In the genomic region with DNA sequence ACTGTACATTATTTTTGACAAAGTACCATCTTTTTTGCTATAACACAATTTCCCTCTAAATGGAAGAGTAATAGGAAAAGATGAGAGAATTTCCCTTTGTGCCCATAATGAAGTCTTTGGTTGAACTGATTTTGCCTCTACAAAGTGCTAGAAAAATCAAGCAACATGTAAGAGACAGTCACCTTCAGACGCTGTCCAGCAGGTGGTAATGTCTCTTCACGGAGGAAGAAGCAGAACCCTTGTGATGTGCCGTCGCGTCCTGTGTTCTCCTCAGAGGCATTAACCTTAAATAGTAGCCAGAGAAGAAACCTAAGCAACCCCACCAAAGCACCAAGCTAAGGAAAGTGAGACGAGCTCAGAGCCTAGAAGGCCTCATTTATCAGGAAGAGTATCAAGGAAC, we compare ENCODE assay signal across 22 mouse cellular contexts.
A peak's percentile ranks its signal among the peaks of the same experiment; 100 is the strongest.
DNase-seq lines count a peak whose midpoint lies in the region; ATAC-seq and TF ChIP-seq lines count a peak whose summit lies in the region.
"Had no signal": no experiment of that assay in that cellular context is flagged by ENCODE, and none has a peak within 500 bp of the region (broad histone marks: within the 10 kb centered on the region; RNA-seq: fewer than 3 reads in every experiment).

No protein-coding gene starts in this region.

- no peak overlapping the region for H3K4me3 ChIP-seq in lung, embryonic 14.5 days (ENCODE audit: low read depth, low read length)
- H3K4me3 ChIP-seq in stomach, postnatal 0 days (ENCODE audit: low read depth, low read length) = no peak overlapping the region
- no peak overlapping the region for H3K4me3 ChIP-seq in heart, embryonic 11.5 days (ENCODE audit: low read depth, low read length)
- H3K4me3 ChIP-seq: embryonic facial prominence, embryonic 15.5 days; forebrain, embryonic 15.5 days; heart, embryonic 15.5 days; hindbrain, embryonic 15.5 days; intestine, embryonic 15.5 days; left cerebral cortex, adult 2 months; limb, embryonic 15.5 days; lung, embryonic 15.5 days had no signal

- TF ChIP-seq CTCF in lung, embryonic 14.5 days (IDR thresholded peaks at IDR 0.05; ENCODE audit: low read depth) = 0 out of 2 replicates have a peak, but pooled peaks have one; percentile 20
- peak; percentile 63 for TF ChIP-seq CTCF in stomach, postnatal 0 days (IDR thresholded peaks at IDR 0.05; ENCODE audit: low read depth)

- H3K27ac ChIP-seq in lung, embryonic 14.5 days (ENCODE audit: low read depth) = no peak overlapping the region
- no peak overlapping the region for H3K27ac ChIP-seq in stomach, postnatal 0 days (replicated peaks)
- no peak overlapping the region for H3K27ac ChIP-seq in heart, embryonic 11.5 days (ENCODE audit: low read depth, low read length)
- H3K27ac ChIP-seq: embryonic facial prominence, embryonic 15.5 days; forebrain, embryonic 15.5 days; heart, embryonic 15.5 days; hindbrain, embryonic 15.5 days; intestine, embryonic 15.5 days; left cerebral cortex, adult 2 months; limb, embryonic 15.5 days; liver, embryonic 14.5 days; lung, embryonic 15.5 days had no signal

- H3K36me3 ChIP-seq in lung, embryonic 14.5 days (ENCODE audit: insufficient read depth) = no peaks in the 10 kb centered on the region
- no peaks in the 10 kb centered on the region for H3K36me3 ChIP-seq in stomach, postnatal 0 days (ENCODE audit: control insufficient read depth, insufficient read depth, low read length)
- no peaks in the 10 kb centered on the region for H3K36me3 ChIP-seq in heart, embryonic 11.5 days (ENCODE audit: control insufficient read depth, insufficient read depth, low read length)
- H3K36me3 ChIP-seq: embryonic facial prominence, embryonic 15.5 days; forebrain, embryonic 15.5 days; heart, embryonic 15.5 days; hindbrain, embryonic 15.5 days; intestine, embryonic 15.5 days; limb, embryonic 15.5 days; lung, embryonic 15.5 days had no signal

- H3K9me3 ChIP-seq in lung, embryonic 14.5 days (ENCODE audit: low read depth, low read length) = no peaks in the 10 kb centered on the region
- no peaks in the 10 kb centered on the region for H3K9me3 ChIP-seq in stomach, postnatal 0 days (ENCODE audit: control insufficient read depth, low read length)
- no peaks in the 10 kb centered on the region for H3K9me3 ChIP-seq in heart, embryonic 11.5 days (replicated peaks; ENCODE audit: control insufficient read depth, low read length)
- H3K9me3 ChIP-seq: embryonic facial prominence, embryonic 15.5 days; heart, embryonic 15.5 days; hindbrain, embryonic 15.5 days; intestine, embryonic 15.5 days; limb, embryonic 15.5 days; lung, embryonic 15.5 days had no signal

- no peaks in the 10 kb centered on the region for H3K4me1 ChIP-seq in lung, embryonic 14.5 days (ENCODE audit: insufficient read depth)
- no peaks in the 10 kb centered on the region for H3K4me1 ChIP-seq in stomach, postnatal 0 days (replicated peaks; ENCODE audit: control insufficient read depth, insufficient read depth)
- no peaks in the 10 kb centered on the region for H3K4me1 ChIP-seq in heart, embryonic 11.5 days (ENCODE audit: control insufficient read depth, insufficient read depth, low read length)
- H3K4me1 ChIP-seq: embryonic facial prominence, embryonic 15.5 days; forebrain, embryonic 15.5 days; heart, embryonic 15.5 days; hindbrain, embryonic 15.5 days; intestine, embryonic 15.5 days; limb, embryonic 15.5 days; lung, embryonic 15.5 days had no signal

- no peaks in the 10 kb centered on the region for H3K27me3 ChIP-seq in lung, embryonic 14.5 days (ENCODE audit: insufficient read depth, low read length)
- H3K27me3 ChIP-seq in stomach, postnatal 0 days (ENCODE audit: control insufficient read depth, insufficient read depth, low read length) = no peaks in the 10 kb centered on the region
- no peaks in the 10 kb centered on the region for H3K27me3 ChIP-seq in heart, embryonic 11.5 days (ENCODE audit: control insufficient read depth, insufficient read depth, low read length)
- H3K27me3 ChIP-seq: embryonic facial prominence, embryonic 15.5 days; forebrain, embryonic 15.5 days; heart, embryonic 15.5 days; hindbrain, embryonic 15.5 days; intestine, embryonic 15.5 days; limb, embryonic 15.5 days; lung, embryonic 15.5 days had no signal

- no peak overlapping the region for H3K4me2 ChIP-seq in lung, embryonic 14.5 days
- H3K4me2 ChIP-seq in stomach, postnatal 0 days (replicated peaks; ENCODE audit: low read depth) = no peak overlapping the region
- no peak overlapping the region for H3K4me2 ChIP-seq in heart, embryonic 11.5 days
- H3K4me2 ChIP-seq: embryonic facial prominence, embryonic 15.5 days; forebrain, embryonic 15.5 days; heart, embryonic 15.5 days; hindbrain, embryonic 15.5 days; intestine, embryonic 15.5 days; limb, embryonic 15.5 days; lung, embryonic 15.5 days had no signal

- H3K9ac ChIP-seq in lung, embryonic 14.5 days = no peak overlapping the region
- no peak overlapping the region for H3K9ac ChIP-seq in stomach, postnatal 0 days (ENCODE audit: low read length)
- no peak overlapping the region for H3K9ac ChIP-seq in heart, embryonic 11.5 days (ENCODE audit: low read depth, low read length)
- H3K9ac ChIP-seq: embryonic facial prominence, embryonic 15.5 days; forebrain, embryonic 15.5 days; heart, embryonic 15.5 days; hindbrain, embryonic 15.5 days; intestine, embryonic 15.5 days; limb, embryonic 15.5 days; liver, embryonic 14.5 days; lung, embryonic 15.5 days had no signal

- DNase-seq in adrenal gland, postnatal 14 days = peak; percentile 29
- no peak for DNase-seq in adrenal gland, adult 18-20 months (ENCODE audit: low spot score in 2 of 2)
- DNase-seq in heart, adult 11 months = peak; percentile 14
- DNase-seq in heart, adult 8-10 months (ENCODE audit: low spot score) = no peak
- no peak for DNase-seq in lung, embryonic 14.5 days
- DNase-seq in lung, postnatal 10 days = no peak
- no peak for DNase-seq in stomach, postnatal 0 days (ENCODE audit: low spot score)
- DNase-seq: embryo, embryonic 11 days; gastrocnemius, postnatal 14 days; heart, adult 18-20 months; heart, postnatal 4 days; right cerebral cortex, postnatal 14 days had no signal

- TF ChIP-seq EP300 in stomach, postnatal 0 days (optimal IDR thresholded peaks at IDR 0.05) = no peak

- 51% methylated on average over 6 of the region's 6 CpGs for WGBS in lung, embryonic 14.5 days
- 62% methylated on average over 6 of the region's 6 CpGs for WGBS in stomach, postnatal 0 days
- 70% methylated on average over 6 of the region's 6 CpGs for WGBS in heart, embryonic 11.5 days (ENCODE audit: insufficient replicate concordance)

- ATAC-seq in lung, embryonic 14.5 days (ENCODE audit: insufficient read depth) = no peak
- ATAC-seq in stomach, postnatal 0 days (ENCODE audit: low FRiP score, low TSS enrichment) = no peak
- no peak for ATAC-seq in heart, embryonic 11.5 days (replicated peaks; ENCODE audit: insufficient number of reproducible peaks, low FRiP score, low TSS enrichment)
- ATAC-seq: forebrain, embryonic 15.5 days; intestine, embryonic 15.5 days had no signal

Comparison
In these comparisons a context has a peak if more than half of its experiments do, and no peak if none do; other contexts are left out.
1. DNase-seq: peak in adrenal gland, postnatal 14 days (single experiment) and heart, adult 11 months (single experiment); none in adrenal gland, adult 18-20 months (0 of 2), heart, adult 8-10 months (single experiment), lung, embryonic 14.5 days (single experiment), lung, postnatal 10 days (single experiment) and stomach, postnatal 0 days (single experiment).